ENCODE assay signal across 21 mouse cellular contexts in the genomic region with DNA sequence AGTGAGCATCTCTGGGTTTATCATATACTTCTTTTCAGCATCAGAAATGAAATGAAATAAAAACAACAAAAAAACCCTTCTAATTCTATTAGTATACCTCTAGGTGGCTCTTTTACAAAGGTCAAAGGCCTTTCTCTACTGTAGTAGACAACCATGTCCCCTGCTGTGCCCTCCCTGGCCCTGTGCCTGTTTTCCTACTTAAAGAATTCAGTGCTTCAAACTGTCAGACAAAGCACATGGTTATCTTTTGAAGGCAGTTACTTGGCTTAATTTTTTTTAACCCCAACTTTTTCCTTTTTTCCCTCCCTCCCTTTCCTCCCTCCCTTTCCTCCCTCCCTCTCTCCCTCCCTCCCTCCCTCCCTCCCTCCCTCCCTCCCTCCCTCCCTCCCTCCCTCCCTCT. TPM values are rescaled to one million over a fixed set of nuclear protein-coding genes. Genes with fewer than 3 reads are reported as not detected.
DNase-seq lines count a peak whose midpoint lies in the region; ATAC-seq and TF ChIP-seq lines count a peak whose summit lies in the region.
"Had no signal": no experiment of that assay in that cellular context is flagged by ENCODE, and none has a peak within 500 bp of the region (broad histone marks: within the 10 kb centered on the region; RNA-seq: fewer than 3 reads in every experiment).

No protein-coding gene starts in this region.

- intact Hi-C loops in heart, adult 2 months (cut with DNase I) = no loop called here
- intact Hi-C loops in heart, postnatal 25 days (cut with DNase I) = no loop called here

- no peak overlapping the region for H3K4me3 ChIP-seq in heart, adult 2 months
- no peak overlapping the region for H3K4me3 ChIP-seq in midbrain, embryonic 14.5 days (replicated peaks; ENCODE audit: low read depth, low read length)
- no peak overlapping the region for H3K4me3 ChIP-seq in midbrain, embryonic 10.5 days
- no peak overlapping the region for H3K4me3 ChIP-seq in limb, embryonic 10.5 days
- no peak overlapping the region for H3K4me3 ChIP-seq in intestine, postnatal 0 days (ENCODE audit: low read depth, low read length)
- H3K4me3 ChIP-seq: embryonic facial prominence, embryonic 13.5 days; hindbrain, embryonic 10.5 days; liver, embryonic 12.5 days; midbrain, embryonic 15.5 days had no signal

- no peaks in the 10 kb centered on the region for H3K79me2 ChIP-seq in heart, adult 2 months (replicated peaks; ENCODE audit: control insufficient read depth, insufficient read depth, low read length)

- H3K4me1 ChIP-seq in heart, adult 2 months (ENCODE audit: control insufficient read depth, insufficient read depth, low read length) = no peaks in the 10 kb centered on the region
- H3K4me1 ChIP-seq in midbrain, embryonic 14.5 days (ENCODE audit: control insufficient read depth, insufficient read depth, low read length) = no peaks in the 10 kb centered on the region
- H3K4me1 ChIP-seq in midbrain, embryonic 10.5 days = no peaks in the 10 kb centered on the region
- H3K4me1 ChIP-seq in limb, embryonic 10.5 days = no peaks in the 10 kb centered on the region
- H3K4me1 ChIP-seq in intestine, postnatal 0 days (replicated peaks; ENCODE audit: control insufficient read depth, insufficient read depth, low read length) = no peaks in the 10 kb centered on the region
- H3K4me1 ChIP-seq: embryonic facial prominence, embryonic 13.5 days; hindbrain, embryonic 10.5 days; liver, embryonic 12.5 days; midbrain, embryonic 15.5 days had no signal

- no peaks in the 10 kb centered on the region for H3K27me3 ChIP-seq in heart, adult 2 months (ENCODE audit: control insufficient read depth, insufficient read depth, low read length)
- no peaks in the 10 kb centered on the region for H3K27me3 ChIP-seq in midbrain, embryonic 14.5 days (ENCODE audit: control insufficient read depth, insufficient read depth, low read length)
- H3K27me3 ChIP-seq in midbrain, embryonic 10.5 days (ENCODE audit: low read depth, poor library complexity, severe bottlenecking) = no peaks in the 10 kb centered on the region
- H3K27me3 ChIP-seq in limb, embryonic 10.5 days (ENCODE audit: low read depth, poor library complexity, severe bottlenecking) = no peaks in the 10 kb centered on the region
- no peaks in the 10 kb centered on the region for H3K27me3 ChIP-seq in intestine, postnatal 0 days (replicated peaks; ENCODE audit: control insufficient read depth, insufficient read depth, low read length)
- H3K27me3 ChIP-seq: embryonic facial prominence, embryonic 13.5 days; liver, embryonic 12.5 days; midbrain, embryonic 15.5 days had no signal

- H3K36me3 ChIP-seq in heart, adult 2 months (ENCODE audit: control insufficient read depth, insufficient read depth, low read length) = peaks cover 22% of the 10 kb centered on the region
- H3K36me3 ChIP-seq in midbrain, embryonic 14.5 days (ENCODE audit: control insufficient read depth, insufficient read depth, low read length) = peaks cover 61% of the 10 kb centered on the region
- peaks cover 81% of the 10 kb centered on the region for H3K36me3 ChIP-seq in midbrain, embryonic 10.5 days
- H3K36me3 ChIP-seq in limb, embryonic 10.5 days = peaks cover 76% of the 10 kb centered on the region
- H3K36me3 ChIP-seq in intestine, postnatal 0 days (ENCODE audit: control insufficient read depth, insufficient read depth) = peaks cover 30% of the 10 kb centered on the region

- H3K27ac ChIP-seq in heart, adult 2 months = no peak overlapping the region
- H3K27ac ChIP-seq in midbrain, embryonic 14.5 days (replicated peaks; ENCODE audit: low read depth, low read length) = no peak overlapping the region
- H3K27ac ChIP-seq in midbrain, embryonic 10.5 days (replicated peaks) = no peak overlapping the region
- no peak overlapping the region for H3K27ac ChIP-seq in limb, embryonic 10.5 days
- no peak overlapping the region for H3K27ac ChIP-seq in intestine, postnatal 0 days (ENCODE audit: low read depth, low read length)
- H3K27ac ChIP-seq: embryonic facial prominence, embryonic 13.5 days; hindbrain, embryonic 10.5 days; liver, embryonic 12.5 days; macrophage; midbrain, embryonic 15.5 days had no signal

- TF ChIP-seq CTCF in heart, adult 2 months (IDR thresholded peaks at IDR 0.05) = peak; percentile 21; the same call in 1 of the 2 replicates
- no peak for TF ChIP-seq CTCF in intestine, postnatal 0 days (IDR thresholded peaks at IDR 0.05; ENCODE audit: low read depth)

- no peak for DNase-seq in heart, adult 2 months
- no peak for DNase-seq in heart, postnatal 25 days (ENCODE audit: low spot score)
- peak; percentile 9 for DNase-seq in midbrain, embryonic 14.5 days
- no peak for DNase-seq in midbrain, embryonic 10.5 days (ENCODE audit: low spot score)
- DNase-seq in cerebellum, adult 9-10 months = peak; percentile 58
- no peak for DNase-seq in limb, embryonic 10.5 days (ENCODE audit: low spot score)
- DNase-seq: adrenal gland, adult 2 months; kidney, adult 8-10 months; kidney, postnatal 4 days; lung, embryonic 14.5 days; right cerebral cortex, adult 18-20 months; thymus, adult 2 months had no signal

- ATAC-seq in midbrain, embryonic 14.5 days (ENCODE audit: low FRiP score, low TSS enrichment) = no peak
- no peak for ATAC-seq in inflammation-experienced regulatory T-cells, adult 6 months
- ATAC-seq in intestine, postnatal 0 days = no peak
- ATAC-seq: forebrain, embryonic 16.5 days; liver, embryonic 12.5 days; midbrain, embryonic 15.5 days had no signal

- no peak overlapping the region for H3K4me2 ChIP-seq in midbrain, embryonic 14.5 days (ENCODE audit: low read length)
- H3K4me2 ChIP-seq in intestine, postnatal 0 days (replicated peaks; ENCODE audit: low read depth) = no peak overlapping the region
- H3K4me2 ChIP-seq: embryonic facial prominence, embryonic 13.5 days; heart, embryonic 11.5 days; liver, embryonic 12.5 days; lung, embryonic 14.5 days; midbrain, embryonic 15.5 days had no signal

- no peaks in the 10 kb centered on the region for H3K9me3 ChIP-seq in midbrain, embryonic 14.5 days (ENCODE audit: control insufficient read depth, low read length)
- H3K9me3 ChIP-seq in midbrain, embryonic 10.5 days (replicated peaks) = no peaks in the 10 kb centered on the region
- H3K9me3 ChIP-seq in limb, embryonic 10.5 days (replicated peaks) = no peaks in the 10 kb centered on the region
- no peaks in the 10 kb centered on the region for H3K9me3 ChIP-seq in intestine, postnatal 0 days (ENCODE audit: control insufficient read depth)
- H3K9me3 ChIP-seq: embryonic facial prominence, embryonic 13.5 days; hindbrain, embryonic 10.5 days; liver, embryonic 12.5 days; midbrain, embryonic 15.5 days had no signal

- no peak for TF ChIP-seq POLR2A in heart, adult 2 months (IDR thresholded peaks at IDR 0.05; ENCODE audit: insufficient read depth, low read depth, low read length)

- no peak overlapping the region for H3K9ac ChIP-seq in heart, adult 2 months (ENCODE audit: low read depth, low read length)
- no peak overlapping the region for H3K9ac ChIP-seq in midbrain, embryonic 14.5 days (replicated peaks; ENCODE audit: low read length)
- no peak overlapping the region for H3K9ac ChIP-seq in intestine, postnatal 0 days (ENCODE audit: low read depth, low read length)
- H3K9ac ChIP-seq: embryonic facial prominence, embryonic 13.5 days; liver, embryonic 12.5 days; lung, embryonic 14.5 days; midbrain, embryonic 15.5 days had no signal

- TF ChIP-seq EP300 in heart, adult 2 months (IDR thresholded peaks at IDR 0.05; ENCODE audit: insufficient read depth, low read depth, low read length) = no peak

RNA-seq across cellular contexts. Expression of a gene that starts 19.4 kb away (rescaled TPM):
- total RNA-seq in heart, adult 2 months (2021) = 100 to 1,000 TPM; 457 to 512 TPM
- 410 and 615 TPM in 2 replicates for polyA plus RNA-seq in heart, adult 2 months (2012; rRNA removed)
- total RNA-seq in heart, postnatal 25 days (2021) = 100 to 1,000 TPM; 491 to 545 TPM
- 82.5 and 98.6 TPM in 2 replicates for polyA plus RNA-seq in midbrain, embryonic 14.5 days (2014; fragmentation: Nextera tagmentation; extraction: Ambion mirVana)
- 43.6 and 75.1 TPM in 2 replicates for polyA plus RNA-seq in midbrain, embryonic 10.5 days (2016; fragmentation: Nextera tagmentation; extraction: Ambion mirVana)
- 1 to 10 TPM in 2 of 3 experiments, under 1 TPM in 1; 0.84 to 1.9 (median 1.2) TPM for polyA plus RNA-seq in inflammation-experienced regulatory T-cells, adult 6 months (2017; shearing (Covaris generic))
- 15.2 and 23.5 TPM in 2 replicates for polyA plus RNA-seq in limb, embryonic 10.5 days (2016; fragmentation: Nextera tagmentation; extraction: Ambion mirVana)
- polyA plus RNA-seq in intestine, postnatal 0 days (2015; fragmentation: Nextera tagmentation; extraction: Ambion mirVana) = 32.9 and 33.7 TPM in 2 replicates

RNA-seq across cellular contexts. Expression of a gene that starts 43.0 kb away (rescaled TPM):
- total RNA-seq in heart, adult 2 months (2021) = 10 to 100 TPM; 26.2 to 26.6 TPM
- polyA plus RNA-seq in heart, adult 2 months (2012; rRNA removed) = 44.8 and 73.8 TPM in 2 replicates
- total RNA-seq in heart, postnatal 25 days (2021) = 10 to 100 TPM; 28.4 to 28.7 TPM
- polyA plus RNA-seq in midbrain, embryonic 14.5 days (2014; fragmentation: Nextera tagmentation; extraction: Ambion mirVana) = 63.5 and 65.8 TPM in 2 replicates
- polyA plus RNA-seq in midbrain, embryonic 10.5 days (2016; fragmentation: Nextera tagmentation; extraction: Ambion mirVana) = 57.1 and 58.5 TPM in 2 replicates
- 10 to 100 TPM; 35.0 to 47.1 (median 35.4) TPM for polyA plus RNA-seq in inflammation-experienced regulatory T-cells, adult 6 months (2017; shearing (Covaris generic))
- 51.7 and 53.9 TPM in 2 replicates for polyA plus RNA-seq in limb, embryonic 10.5 days (2016; fragmentation: Nextera tagmentation; extraction: Ambion mirVana)
- 29.6 and 31.5 TPM in 2 replicates for polyA plus RNA-seq in intestine, postnatal 0 days (2015; fragmentation: Nextera tagmentation; extraction: Ambion mirVana)

Comparison
In these comparisons a context has a peak if more than half of its experiments do, and no peak if none do; other contexts are left out.
1. DNase-seq: peak in midbrain, embryonic 14.5 days (single experiment) and cerebellum, adult 9-10 months (single experiment); none in heart, adult 2 months (0 of 2), heart, postnatal 25 days (single experiment), midbrain, embryonic 10.5 days (single experiment) and limb, embryonic 10.5 days (single experiment).